Mouse (Mus musculus) frontal cortex, postnatal 10 days (tissue): ENCODE results near the gene Pin1.
"Not testable (repeated sequence)": the region's sequence is repeated elsewhere in the genome, so short reads cannot be mapped to it uniquely, and the experiment has no call there.

Experiments used
- DNase-seq, 2 experiments: peaks; one replicate each; pipeline ENCODE4 v3.0.0; 2022; ENCODE audit warnings: low spot score in 2 of 2, mixed read lengths in 1 of 2

Gene Pin1

GRCm38 (mm10) chr9:20662325-20662724 lies 10.4 kb downstream of the Pin1 start:
- peak; percentile 57 to 78 for DNase-seq

GRCm38 (mm10) chr9:20662874-20663273 lies 11.0 kb downstream of the Pin1 start:
- no peak for DNase-seq

GRCm38 (mm10) chr9:20663956-20664355 lies 12.1 kb downstream of the Pin1 start:
- DNase-seq: peak; percentile 48 to 79

GRCm38 (mm10) chr9:20664366-20664765 lies 12.5 kb downstream of the Pin1 start:
- DNase-seq: peak; percentile 33 to 40

- DNase-seq: no peak
Observed at GRCm38 (mm10) chr9:20664982-20665637, 13.2 kb downstream of the Pin1 start.

GRCm38 (mm10) chr9:20665925-20666324 lies 14.0 kb downstream of the Pin1 start:
- DNase-seq: no peak

GRCm38 (mm10) chr9:20666510-20667034 lies 14.7 kb downstream of the Pin1 start:
- no peak for DNase-seq

- DNase-seq: no peak
Observed at GRCm38 (mm10) chr9:20668065-20668464, 16.2 kb downstream of the Pin1 start.

- DNase-seq: no peak
Observed at GRCm38 (mm10) chr9:20672047-20672446, 20.2 kb downstream of the Pin1 start.

GRCm38 (mm10) chr9:20677892-20678291 lies 26.0 kb downstream of the Pin1 start:
- no peak for DNase-seq

GRCm38 (mm10) chr9:20680378-20680958 lies 28.6 kb downstream of the Pin1 start:
- DNase-seq: no peak

- DNase-seq: no peak
Observed at GRCm38 (mm10) chr9:20681546-20682388, 29.9 kb downstream of the Pin1 start.

- no peak for DNase-seq
Observed at GRCm38 (mm10) chr9:20682389-20682722, 30.5 kb downstream of the Pin1 start.

GRCm38 (mm10) chr9:20685081-20685861 lies 33.4 kb downstream of the Pin1 start:
- peak; percentile 51 to 62 for DNase-seq

- no peak for DNase-seq
Observed at GRCm38 (mm10) chr9:20689403-20689802, 37.5 kb downstream of the Pin1 start.

GRCm38 (mm10) chr9:20689913-20690312 lies 38.0 kb downstream of the Pin1 start:
- no peak for DNase-seq

- not testable (repeated sequence) for DNase-seq
Observed at GRCm38 (mm10) chr9:20690449-20690848, 38.6 kb downstream of the Pin1 start.

- DNase-seq: no peak
Observed at GRCm38 (mm10) chr9:20692863-20693262, 41.0 kb downstream of the Pin1 start.

GRCm38 (mm10) chr9:20694721-20695235 lies 42.9 kb downstream of the Pin1 start:
- no peak for DNase-seq

- no peak for DNase-seq
Observed at GRCm38 (mm10) chr9:20696107-20696712, 44.3 kb downstream of the Pin1 start.

GRCm38 (mm10) chr9:20697466-20697865 lies 45.6 kb downstream of the Pin1 start:
- DNase-seq: no peak
